Mouse (Mus musculus) ovary, adult 18-20 months (tissue): ENCODE data around the gene Grk1.

Source experiments
- DNase-seq: peaks from one replicate; pipeline ENCODE4 v3.0.0; 2022; ENCODE audit warnings: low spot score, mixed read lengths

Grk1 gene

GRCm38 (mm10) chr8:13430412-13430811 is 25.5 kb downstream of the Grk1 start:
- DNase-seq, result no peak

- no peak for DNase-seq
Measured at GRCm38 (mm10) chr8:13430866-13431265, 26.0 kb downstream of the Grk1 start.

- no peak for DNase-seq
Measured at GRCm38 (mm10) chr8:13433130-13433529, 28.2 kb downstream of the Grk1 start.

GRCm38 (mm10) chr8:13434889-13435288 is 30.0 kb downstream of the Grk1 start, which contains the start of gene Tmem255b:
Gene Tmem255b, plus strand, starts transcription at chr8:13435189.
- no peak for DNase-seq

GRCm38 (mm10) chr8:13436052-13436451 is 31.2 kb downstream of the Grk1 start:
- no peak for DNase-seq

- DNase-seq, result no peak
Measured at GRCm38 (mm10) chr8:13437531-13437930, 32.6 kb downstream of the Grk1 start.

- DNase-seq, result no peak
Measured at GRCm38 (mm10) chr8:13442152-13442551, 37.3 kb downstream of the Grk1 start.

GRCm38 (mm10) chr8:13446456-13446855 is 41.6 kb downstream of the Grk1 start:
- no peak for DNase-seq

- DNase-seq, result no peak
Measured at GRCm38 (mm10) chr8:13448145-13448544, 43.3 kb downstream of the Grk1 start.

GRCm38 (mm10) chr8:13451747-13452277 is 46.9 kb downstream of the Grk1 start:
- no peak for DNase-seq

GRCm38 (mm10) chr8:13454341-13455113 is 49.6 kb downstream of the Grk1 start:
- DNase-seq, result no peak

- no peak for DNase-seq
Measured at GRCm38 (mm10) chr8:13455295-13455694, 50.4 kb downstream of the Grk1 start.

- no peak for DNase-seq
Measured at GRCm38 (mm10) chr8:13459431-13459830, 54.5 kb downstream of the Grk1 start.

GRCm38 (mm10) chr8:13461085-13461765 is 56.3 kb downstream of the Grk1 start:
- DNase-seq, result peak; percentile 66

GRCm38 (mm10) chr8:13461843-13462242 is 57.0 kb downstream of the Grk1 start:
- DNase-seq, result peak; percentile 61

- DNase-seq, result peak; percentile 66
Measured at GRCm38 (mm10) chr8:13462392-13462791, 57.5 kb downstream of the Grk1 start.

- DNase-seq, result no peak
Measured at GRCm38 (mm10) chr8:13465324-13465723, 60.4 kb downstream of the Grk1 start.

- no peak for DNase-seq
Measured at GRCm38 (mm10) chr8:13466989-13467388, 62.1 kb downstream of the Grk1 start.

GRCm38 (mm10) chr8:13468737-13469136 is 63.9 kb downstream of the Grk1 start:
- DNase-seq, result no peak

GRCm38 (mm10) chr8:13471484-13471883 is 66.6 kb downstream of the Grk1 start:
- no peak for DNase-seq
